In genomic region chr13:111291161-111291957, GRCm38 (mm10) we compare ENCODE assay signal across 8 mouse cellular contexts. TPM values are rescaled to one million over a fixed set of nuclear protein-coding genes. Genes with fewer than 3 reads are reported as not detected.
DNase-seq lines count a peak whose midpoint lies in the region; ATAC-seq and TF ChIP-seq lines count a peak whose summit lies in the region.
"Had no signal": no experiment of that assay in that cellular context is flagged by ENCODE, and none has a peak within 500 bp of the region (broad histone marks: within the 10 kb centered on the region; RNA-seq: fewer than 3 reads in every experiment).

No protein-coding gene starts in this region.

- no peak overlapping the region for H3K4me3 ChIP-seq in kidney, embryonic 16.5 days (ENCODE audit: low read length)
- H3K4me3 ChIP-seq in kidney, adult 2 months (ENCODE audit: insufficient read depth, low read depth, low read length), result no peak overlapping the region
- no peak overlapping the region for H3K4me3 ChIP-seq in embryonic facial prominence, embryonic 13.5 days
- no peak overlapping the region for H3K4me3 ChIP-seq in hindbrain, postnatal 0 days (ENCODE audit: low read length)
- no peak overlapping the region for H3K4me3 ChIP-seq in midbrain, embryonic 15.5 days

- H3K4me2 ChIP-seq in kidney, embryonic 16.5 days (replicated peaks; ENCODE audit: low read depth, low read length), result no peak overlapping the region
- H3K4me2 ChIP-seq in embryonic facial prominence, embryonic 13.5 days, result no peak overlapping the region
- 0 out of 2 replicates have a peak overlapping the region, but pooled peaks have one; percentile 19 for H3K4me2 ChIP-seq in hindbrain, postnatal 0 days (ENCODE audit: low read depth, low read length)
- no peak overlapping the region for H3K4me2 ChIP-seq in midbrain, embryonic 15.5 days

- peak; percentile 51; the same call in 1 of the 2 replicates for ATAC-seq in kidney, embryonic 16.5 days (ENCODE audit: low FRiP score, low TSS enrichment)
- no peak for ATAC-seq in embryonic facial prominence, embryonic 13.5 days (ENCODE audit: insufficient number of reproducible peaks, insufficient read depth, low FRiP score, low TSS enrichment, low read depth)
- no peak for ATAC-seq in hindbrain, postnatal 0 days
- ATAC-seq in midbrain, embryonic 15.5 days (replicated peaks), result no peak

- no peaks in the 10 kb centered on the region for H3K36me3 ChIP-seq in kidney, embryonic 16.5 days (ENCODE audit: insufficient read depth, low read length)
- H3K36me3 ChIP-seq in kidney, adult 2 months (ENCODE audit: control insufficient read depth, insufficient read depth, low read length), result no peaks in the 10 kb centered on the region
- no peaks in the 10 kb centered on the region for H3K36me3 ChIP-seq in embryonic facial prominence, embryonic 13.5 days
- H3K36me3 ChIP-seq in hindbrain, postnatal 0 days (ENCODE audit: insufficient read depth, low read length), result no peaks in the 10 kb centered on the region
- H3K36me3 ChIP-seq in midbrain, embryonic 15.5 days (replicated peaks), result no peaks in the 10 kb centered on the region

- no peaks in the 10 kb centered on the region for H3K27me3 ChIP-seq in kidney, embryonic 16.5 days (ENCODE audit: insufficient read depth, low read length)
- H3K27me3 ChIP-seq in kidney, adult 2 months (replicated peaks; ENCODE audit: control insufficient read depth, insufficient read depth, low read length), result no peaks in the 10 kb centered on the region
- H3K27me3 ChIP-seq in embryonic facial prominence, embryonic 13.5 days, result no peaks in the 10 kb centered on the region
- no peaks in the 10 kb centered on the region for H3K27me3 ChIP-seq in hindbrain, postnatal 0 days (ENCODE audit: insufficient read depth, low read length)
- no peaks in the 10 kb centered on the region for H3K27me3 ChIP-seq in midbrain, embryonic 15.5 days (replicated peaks)

- WGBS in kidney, embryonic 16.5 days, result 58% methylated on average over 17 of the region's 17 CpGs
- 59% methylated on average over 17 of the region's 17 CpGs for WGBS in kidney, adult 2 months
- WGBS in embryonic facial prominence, embryonic 13.5 days, result 50% methylated on average over 17 of the region's 17 CpGs
- 64% methylated on average over 17 of the region's 17 CpGs for WGBS in hindbrain, postnatal 0 days
- WGBS in midbrain, embryonic 15.5 days, result 85% methylated on average over 17 of the region's 17 CpGs

- peak overlapping the region; percentile 69 for H3K27ac ChIP-seq in kidney, embryonic 16.5 days (ENCODE audit: low read length)
- H3K27ac ChIP-seq in kidney, adult 2 months (ENCODE audit: insufficient read depth, low read depth, low read length), result no peak overlapping the region
- H3K27ac ChIP-seq in embryonic facial prominence, embryonic 13.5 days, result peak overlapping the region; percentile 73
- H3K27ac ChIP-seq in hindbrain, postnatal 0 days, result peak overlapping the region; percentile 79
- 0 out of 2 replicates have a peak overlapping the region, but pooled peaks have one; percentile 25 for H3K27ac ChIP-seq in midbrain, embryonic 15.5 days

- DNase-seq in kidney, adult 2 months, result no peak
- DNase-seq in hindbrain, postnatal 0 days (ENCODE audit: low spot score), result no peak
- no peak for DNase-seq in gastrocnemius, adult 8-10 months (ENCODE audit: low spot score in 2 of 2)
- no peak for DNase-seq in urinary bladder, postnatal 4 days (ENCODE audit: low spot score in 2 of 2)

- no peak overlapping the region for H3K9ac ChIP-seq in kidney, embryonic 16.5 days (replicated peaks; ENCODE audit: low read length)
- H3K9ac ChIP-seq in embryonic facial prominence, embryonic 13.5 days, result no peak overlapping the region
- H3K9ac ChIP-seq in hindbrain, postnatal 0 days (replicated peaks; ENCODE audit: low read length), result no peak overlapping the region
- no peak overlapping the region for H3K9ac ChIP-seq in midbrain, embryonic 15.5 days

- H3K4me1 ChIP-seq in kidney, embryonic 16.5 days (ENCODE audit: insufficient read depth, low read length), result peaks cover 14% of the 10 kb centered on the region; the same call in 1 of the 2 replicates
- H3K4me1 ChIP-seq in kidney, adult 2 months (ENCODE audit: control insufficient read depth, insufficient read depth, low read length), result no peaks in the 10 kb centered on the region; the same call in 1 of the 2 replicates
- peaks cover 4% of the 10 kb centered on the region; the same call in 1 of the 2 replicates for H3K4me1 ChIP-seq in embryonic facial prominence, embryonic 13.5 days
- H3K4me1 ChIP-seq in hindbrain, postnatal 0 days (ENCODE audit: insufficient read depth, low read length), result no peaks in the 10 kb centered on the region
- H3K4me1 ChIP-seq in midbrain, embryonic 15.5 days, result no peaks in the 10 kb centered on the region

- H3K9me3 ChIP-seq in kidney, embryonic 16.5 days (ENCODE audit: low read length), result no peaks in the 10 kb centered on the region
- no peaks in the 10 kb centered on the region for H3K9me3 ChIP-seq in embryonic facial prominence, embryonic 13.5 days
- H3K9me3 ChIP-seq in hindbrain, postnatal 0 days (ENCODE audit: low read length), result no peaks in the 10 kb centered on the region
- H3K9me3 ChIP-seq in midbrain, embryonic 15.5 days, result no peaks in the 10 kb centered on the region

- no peak for TF ChIP-seq POLR2A in kidney, adult 2 months (IDR thresholded peaks at IDR 0.05; ENCODE audit: low read depth, low read length)

- TF ChIP-seq CTCF in kidney, adult 2 months (conservative IDR thresholded peaks at IDR 0.05; ENCODE audit: insufficient read depth, insufficient read length, low read depth, low read length), result no peak
- TF ChIP-seq CTCF in hindbrain, postnatal 0 days (IDR thresholded peaks at IDR 0.05; ENCODE audit: low read depth), result no peak

RNA-seq across cellular contexts. Expression of gene Actbl2, which starts 36.5 kb away (rescaled TPM):
- not detected in 2 replicates for polyA plus RNA-seq in kidney, embryonic 16.5 days (2015; fragmentation: Nextera tagmentation; extraction: Ambion mirVana)
- not detected in 2 replicates for polyA plus RNA-seq in kidney, adult 2 months (2012; rRNA removed)
- not detected in 2 replicates for polyA plus RNA-seq in embryonic facial prominence, embryonic 13.5 days (2015; fragmentation: Nextera tagmentation; extraction: Ambion mirVana)
- total RNA-seq in hindbrain, postnatal 0 days (2014; rRNA removed), result 0.05 TPM in 1 of 2 replicates, not detected in the other
- polyA plus RNA-seq in hindbrain, postnatal 0 days (2015; fragmentation: Nextera tagmentation; extraction: Ambion mirVana), result 0.06 TPM in 1 of 2 replicates, not detected in the other
- not detected in 2 replicates for polyA plus RNA-seq in midbrain, embryonic 15.5 days (2015; fragmentation: Nextera tagmentation; extraction: Ambion mirVana)
- not detected for total RNA-seq in gastrocnemius, adult 8-10 months (2022)
- polyA plus RNA-seq: embryonic facial prominence, embryonic 11.5 days had no signal
